Mouse (Mus musculus): ENCODE data around the gene Cyp2c40. TPM values are rescaled to one million over a fixed set of nuclear protein-coding genes. Genes with fewer than 3 reads are reported as not detected.

Cyp2c40 gene
- total RNA-seq (2023), result not detected in 2 replicates

DNA sequence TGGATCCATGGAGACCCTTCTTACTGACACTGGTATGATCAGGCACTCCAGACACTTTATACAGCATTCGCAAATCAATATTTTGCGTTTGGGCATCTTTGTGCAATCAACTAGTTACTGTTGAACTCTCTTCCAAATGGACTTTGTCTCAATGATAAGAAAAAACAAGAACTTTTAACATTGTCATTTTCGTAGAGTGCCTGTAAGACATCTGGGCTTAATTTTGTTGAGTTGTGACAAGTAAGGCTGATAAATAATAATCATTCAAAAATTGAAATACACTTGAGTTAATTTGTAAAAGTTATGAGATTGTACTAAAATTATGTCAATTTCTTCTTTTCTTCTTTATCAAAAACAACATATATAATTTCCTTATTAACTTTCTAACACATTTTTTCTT is at the start of gene Cyp2c40:
Gene Cyp2c40 (minus strand): TSS at position 101 of the 400 bp plus-strand sequence.

DNA sequence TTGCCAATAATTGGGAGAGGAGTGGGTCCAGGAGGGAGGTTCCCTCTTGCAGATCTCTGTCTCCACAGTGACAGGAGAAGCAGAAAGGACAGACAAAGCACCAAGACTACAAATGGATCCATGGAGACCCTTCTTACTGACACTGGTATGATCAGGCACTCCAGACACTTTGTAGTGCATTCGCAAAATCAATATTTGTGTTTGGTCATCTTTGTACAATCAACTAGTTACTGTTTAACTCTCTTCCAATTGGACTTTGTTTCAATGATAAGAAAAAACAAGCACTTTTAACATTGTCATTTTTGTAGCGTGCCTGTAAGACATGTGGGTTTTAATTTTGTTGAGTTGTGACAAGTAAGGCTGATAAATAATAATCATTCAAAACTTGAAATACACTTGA is 71.7 kb downstream of the Cyp2c40 start, which contains the start of gene Cyp2c68:
Gene Cyp2c68 (minus strand): TSS at position 135 of the 400 bp plus-strand sequence.

Other genes starting within 250 kb of the Cyp2c40 start
- gene Cyp2c67, start 163.8 kb downstream of the Cyp2c40 start, total RNA-seq (2023), result not detected in 2 replicates
- not detected in 2 replicates for gene Cyp2c68, start 71.8 kb downstream of the Cyp2c40 start, total RNA-seq (2023)
- not detected in 2 replicates for gene Cyp2c69, start 74.0 kb upstream of the Cyp2c40 start, total RNA-seq (2023)
- not detected in 2 replicates for gene Cyp2c37, start 179.6 kb upstream of the Cyp2c40 start, total RNA-seq (2023)

All from neutrophil, adult 65 days (primary cell).